Comparison of ENCODE assay signal across 34 mouse cellular contexts in the genomic region with DNA sequence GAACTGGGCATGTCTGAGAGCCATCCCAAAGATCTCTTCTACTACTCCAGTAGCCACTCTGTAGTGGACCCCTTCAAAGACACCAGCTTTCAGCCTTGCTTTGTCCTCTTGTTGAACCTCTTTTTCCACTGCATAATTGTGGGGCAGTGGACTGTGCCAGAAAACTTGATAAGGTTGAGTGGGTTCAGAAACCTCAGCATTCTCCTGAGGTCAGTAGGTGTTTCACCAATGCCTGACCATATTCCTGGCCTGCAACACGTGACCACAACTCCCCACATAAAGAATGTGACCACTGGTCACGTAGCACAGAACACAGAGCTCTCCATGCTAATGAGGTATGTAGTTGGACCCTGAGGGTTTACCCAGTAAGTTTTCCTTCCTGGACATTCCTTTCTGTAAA. TPM values are rescaled to one million over a fixed set of nuclear protein-coding genes. Genes with fewer than 3 reads are reported as not detected.
DNase-seq lines count a peak whose midpoint lies in the region; ATAC-seq lines count a peak whose summit lies in the region.
"Had no signal": no experiment of that assay in that cellular context is flagged by ENCODE, and none has a peak within 500 bp of the region (broad histone marks: within the 10 kb centered on the region; RNA-seq: fewer than 3 reads in every experiment).

No protein-coding gene starts in this region.

- H3K9me3 ChIP-seq in kidney, embryonic 15.5 days (replicated peaks) = no peaks in the 10 kb centered on the region
- H3K9me3 ChIP-seq: embryonic facial prominence, embryonic 13.5 days; forebrain, embryonic 13.5 days; heart, embryonic 10.5 days; hindbrain, embryonic 10.5 days; intestine, embryonic 15.5 days; limb, embryonic 15.5 days; lung, embryonic 15.5 days; midbrain, embryonic 15.5 days; neural tube, embryonic 12.5 days had no signal

- no peak overlapping the region for H3K9ac ChIP-seq in kidney, embryonic 15.5 days
- H3K9ac ChIP-seq: embryonic facial prominence, embryonic 13.5 days; forebrain, embryonic 13.5 days; intestine, embryonic 15.5 days; limb, embryonic 15.5 days; liver, embryonic 14.5 days; lung, embryonic 15.5 days; midbrain, embryonic 15.5 days; neural tube, embryonic 12.5 days had no signal

- H3K36me3 ChIP-seq in kidney, embryonic 15.5 days = no peaks in the 10 kb centered on the region
- H3K36me3 ChIP-seq: embryonic facial prominence, embryonic 13.5 days; G1E; heart, embryonic 10.5 days; hindbrain, embryonic 10.5 days; intestine, embryonic 15.5 days; limb, embryonic 15.5 days; lung, embryonic 15.5 days; midbrain, embryonic 15.5 days; neural tube, embryonic 12.5 days had no signal

- no peak overlapping the region for H3K4me3 ChIP-seq in kidney, embryonic 15.5 days (replicated peaks)
- H3K4me3 ChIP-seq: embryonic facial prominence, embryonic 13.5 days; erythroblast, embryonic 14.5 days; forebrain, embryonic 13.5 days; gastrocnemius, adult 2 months; heart, embryonic 10.5 days; hindbrain, embryonic 10.5 days; intestine, embryonic 15.5 days; layer of hippocampus, adult 2 months; limb, embryonic 15.5 days; lung, embryonic 15.5 days; midbrain, embryonic 15.5 days; neural tube, embryonic 12.5 days had no signal

- peak; percentile 97 for ATAC-seq in kidney, embryonic 15.5 days (replicated peaks; ENCODE audit: low FRiP score)
- ATAC-seq: activated CD4-positive, CD25-positive, alpha-beta regulatory T cell, adult 4 months; forebrain, embryonic 13.5 days; hindbrain, embryonic 16.5 days; intestine, embryonic 15.5 days; midbrain, embryonic 15.5 days had no signal

- intact Hi-C loops in heart, postnatal 10 days (cut with DNase I) = no loop called here
- intact Hi-C loops in heart, postnatal 36 days (cut with DNase I) = no loop called here
- intact Hi-C loops in left cerebral cortex, postnatal 4 days (cut with DNase I) = no loop called here

- 45% methylated on average over 2 of the region's 2 CpGs for WGBS in kidney, embryonic 15.5 days

- peak; percentile 4 to 5 for DNase-seq in heart, postnatal 10 days
- DNase-seq in heart, postnatal 36 days = no peak
- DNase-seq in kidney, adult 11 months = peak; percentile 90
- peak; percentile 68 to 89 for DNase-seq in kidney, postnatal 36 days
- DNase-seq in cerebellum, adult 9-10 months = no peak
- no peak for DNase-seq in left cerebral cortex, postnatal 4 days
- DNase-seq in frontal cortex, postnatal 14 days (ENCODE audit: low spot score in 2 of 2) = no peak
- DNase-seq: adrenal gland, postnatal 10 days; cerebellum, adult 2 months; cerebellum, postnatal 36 days; embryo, embryonic 11 days; gastrocnemius, adult 2 months; thymus, postnatal 25 days had no signal

- H3K27me3 ChIP-seq in kidney, embryonic 15.5 days = no peaks in the 10 kb centered on the region
- H3K27me3 ChIP-seq: embryonic facial prominence, embryonic 13.5 days; forebrain, embryonic 13.5 days; intestine, embryonic 15.5 days; limb, embryonic 15.5 days; lung, embryonic 15.5 days; midbrain, embryonic 15.5 days; neural tube, embryonic 12.5 days had no signal

- H3K4me2 ChIP-seq in kidney, embryonic 15.5 days = no peak overlapping the region
- H3K4me2 ChIP-seq: embryonic facial prominence, embryonic 13.5 days; forebrain, embryonic 13.5 days; intestine, embryonic 15.5 days; limb, embryonic 15.5 days; lung, embryonic 15.5 days; midbrain, embryonic 15.5 days; neural tube, embryonic 12.5 days had no signal

- H3K4me1 ChIP-seq in kidney, embryonic 15.5 days = peaks cover 12% of the 10 kb centered on the region
- H3K4me1 ChIP-seq: forebrain, embryonic 13.5 days; heart, embryonic 10.5 days; hindbrain, embryonic 10.5 days; intestine, embryonic 15.5 days; limb, embryonic 15.5 days; midbrain, embryonic 15.5 days; neural tube, embryonic 12.5 days had no signal

- H3K27ac ChIP-seq in kidney, embryonic 15.5 days = peak overlapping the region; percentile 89
- H3K27ac ChIP-seq: embryonic facial prominence, embryonic 13.5 days; forebrain, embryonic 13.5 days; gastrocnemius, adult 2 months; heart, embryonic 10.5 days; hindbrain, embryonic 10.5 days; intestine, embryonic 15.5 days; layer of hippocampus, adult 2 months; limb, embryonic 15.5 days; liver, embryonic 14.5 days; lung, embryonic 15.5 days; macrophage; midbrain, embryonic 15.5 days; neural tube, embryonic 12.5 days had no signal

RNA-seq across cellular contexts. Expression of gene Gm815, which starts 48.5 kb away (rescaled TPM):
- total RNA-seq in heart, postnatal 10 days (2021) = not detected
- not detected for total RNA-seq in heart, postnatal 36 days (2021)
- not detected in 2 replicates for polyA plus RNA-seq in kidney, embryonic 15.5 days (2015; fragmentation: Nextera tagmentation; extraction: Ambion mirVana)
- total RNA-seq in left cerebral cortex, postnatal 4 days (2021) = not detected
- total RNA-seq: adrenal gland, postnatal 10 days; G1E; gastrocnemius, adult 2 months; gastrocnemius, postnatal 4 days; layer of hippocampus, adult 2 months; layer of hippocampus, postnatal 25 days; left cerebral cortex, postnatal 10 days had no signal
- polyA plus RNA-seq: activated CD4-positive, CD25-positive, alpha-beta regulatory T cell, adult 4 months; cerebellum, adult 2 months; embryonic facial prominence, embryonic 13.5 days; erythroblast, embryonic 14.5 days; forebrain, embryonic 13.5 days; G1E; heart, embryonic 10.5 days; hindbrain, embryonic 10.5 days; hindbrain, embryonic 16.5 days; intestine, embryonic 15.5 days; limb, embryonic 15.5 days; liver, embryonic 14.5 days; lung, embryonic 15.5 days; macrophage; midbrain, embryonic 15.5 days; neural tube, embryonic 12.5 days; spleen, adult 2 months had no signal

Comparison
In these comparisons a context has a peak if more than half of its experiments do, and no peak if none do; other contexts are left out.
1. DNase-seq: peak in heart, postnatal 10 days (2 of 2), kidney, adult 11 months (single experiment) and kidney, postnatal 36 days (2 of 2); none in heart, postnatal 36 days (0 of 2), cerebellum, adult 9-10 months (single experiment), left cerebral cortex, postnatal 4 days (single experiment) and frontal cortex, postnatal 14 days (0 of 2).